Mouse (Mus musculus) lung, adult 2 months (tissue): ENCODE measurements around the gene Fam169b.

ENCODE experiments used
- CTCF ChIP-seq: fragments of 200-500 bp; IDR thresholded peaks from 2 replicates; pipeline ENCODE4 v1.5.1; 2011; ENCODE audit warnings: mild to moderate bottlenecking, low read length, control low read depth; ENCODE audit not compliant: insufficient read depth
- POLR2A ChIP-seq: fragments of 200-500 bp; IDR thresholded peaks from 2 replicates; pipeline ENCODE4 v1.6.1; 2011; ENCODE audit warnings: low read depth, mild to moderate bottlenecking, control low read depth, low read length, borderline replicate concordance; ENCODE audit errors: extremely low read depth

DNA sequence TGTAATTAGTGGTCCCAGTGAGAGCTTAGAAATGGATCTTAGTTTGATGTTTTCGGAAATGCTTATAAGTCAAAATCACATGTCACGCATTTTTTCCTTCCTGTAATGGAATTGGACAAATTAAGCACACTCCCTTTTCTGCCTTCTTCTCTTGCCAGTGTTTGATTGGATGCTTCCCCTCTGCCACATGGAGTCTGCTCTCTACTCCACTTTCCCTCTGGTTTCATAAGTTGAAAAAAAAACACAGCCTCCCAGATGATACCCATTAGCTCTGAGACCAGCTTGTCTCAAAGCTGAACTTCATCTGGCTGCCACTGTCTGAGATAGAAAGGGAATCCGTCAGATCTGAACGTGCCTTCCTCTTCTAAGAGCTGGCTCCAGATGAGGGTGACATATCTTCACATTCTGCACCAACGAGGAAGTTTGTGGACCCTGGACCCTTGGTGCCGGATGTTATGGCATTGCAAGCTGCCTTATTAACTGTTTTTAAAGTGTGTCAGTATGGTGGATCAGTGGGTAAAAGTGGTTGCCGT, 52.6 kb downstream of the Fam169b start:
- no peak for TF ChIP-seq POLR2A
- TF ChIP-seq CTCF, result no peak
